Mouse (Mus musculus) layer of hippocampus, adult 9-10 months (tissue): ENCODE data around the gene Snx5.

Source experiments
- DNase-seq: peaks from one replicate; pipeline ENCODE4 v3.0.0; 2022; ENCODE audit warnings: low spot score

The Snx5 gene

DNA sequence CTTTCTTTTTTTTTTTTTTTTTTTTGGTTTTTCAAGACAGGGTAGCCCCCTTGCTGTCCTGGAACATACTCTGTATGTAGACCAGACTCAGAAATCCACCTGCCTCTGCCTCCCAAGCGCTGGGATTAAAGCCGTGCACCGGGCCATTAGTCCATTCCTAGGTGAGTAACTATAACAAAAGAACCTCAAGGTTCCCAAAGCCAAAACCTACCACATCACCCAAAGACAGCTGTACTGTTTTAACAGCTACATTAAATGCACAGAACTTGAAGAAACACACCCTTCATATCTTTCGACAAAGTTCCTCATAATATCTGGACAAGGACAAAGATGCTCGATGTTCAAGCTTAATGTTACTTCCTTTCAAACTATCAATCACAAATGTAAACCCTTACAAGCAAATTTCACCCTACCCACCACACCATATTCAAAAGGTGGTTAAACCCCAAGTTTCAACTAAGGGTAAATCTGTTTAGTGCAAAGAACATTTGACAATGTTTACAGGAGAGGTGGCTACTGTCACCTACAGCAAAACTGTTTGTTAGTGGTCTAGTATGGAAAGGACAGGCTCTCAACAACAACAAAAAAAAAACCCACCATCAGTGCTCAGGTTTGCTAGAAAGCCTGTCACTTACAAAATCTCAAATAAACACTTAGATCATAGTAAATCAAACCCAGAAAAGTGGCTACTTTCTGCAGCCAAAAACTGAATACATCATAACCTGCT, 3.5 kb downstream of the Snx5 start:
- no peak for DNase-seq

DNA sequence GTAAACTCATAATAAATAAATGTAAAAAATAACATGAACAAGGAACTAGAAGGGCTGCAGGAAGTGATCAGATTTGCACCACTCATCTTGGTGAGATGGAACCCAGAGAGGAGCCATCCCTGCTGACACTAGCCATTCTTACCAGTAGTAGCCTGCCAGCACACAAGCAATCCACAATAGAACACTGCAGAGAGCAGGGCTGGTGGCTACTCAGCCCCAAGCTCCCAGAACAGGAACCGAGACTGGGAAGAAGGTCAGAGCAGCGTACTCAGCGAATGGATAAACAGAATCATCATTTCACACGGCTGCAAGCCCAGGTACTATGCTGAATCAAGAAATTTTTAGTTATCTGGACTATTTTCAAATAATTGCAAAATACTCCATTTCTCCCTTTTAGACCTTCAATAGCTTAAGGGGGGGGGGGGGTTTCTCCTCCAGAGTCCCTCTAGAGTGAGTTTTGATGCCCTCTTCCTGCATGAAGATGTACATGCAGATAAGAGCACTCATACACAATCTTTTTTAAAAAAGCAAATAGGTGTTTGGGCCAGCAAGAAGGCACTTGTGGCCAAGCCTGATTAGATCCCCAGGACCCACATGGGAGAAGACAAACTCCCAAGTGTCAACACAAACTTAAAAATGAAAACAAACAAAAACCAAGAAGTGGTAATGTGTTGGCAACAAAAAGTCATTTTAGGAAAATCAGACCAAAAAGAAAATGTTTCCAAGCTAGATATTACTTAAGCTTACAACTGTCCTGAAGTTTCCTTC, 4.6 kb downstream of the Snx5 start:
- DNase-seq = peak; percentile 29

DNA sequence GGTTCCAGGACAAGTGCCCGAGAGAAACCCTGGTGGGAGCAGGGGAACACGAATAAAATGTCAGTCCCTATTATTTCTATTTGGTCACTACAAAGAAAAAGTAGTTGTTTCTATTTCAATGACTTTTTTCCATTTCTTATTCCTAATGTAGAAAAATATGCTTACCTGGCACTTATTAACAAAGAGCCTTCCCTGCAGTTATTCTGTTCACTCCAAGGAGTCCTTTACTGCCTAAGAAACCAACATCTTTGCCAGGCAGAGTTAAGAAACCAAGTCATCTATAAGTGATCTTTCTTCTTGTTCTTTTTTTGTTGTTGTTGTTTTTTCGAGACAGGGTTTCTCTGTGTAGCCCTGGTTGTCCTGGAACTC, 5.6 kb downstream of the Snx5 start:
- DNase-seq = no peak

DNA sequence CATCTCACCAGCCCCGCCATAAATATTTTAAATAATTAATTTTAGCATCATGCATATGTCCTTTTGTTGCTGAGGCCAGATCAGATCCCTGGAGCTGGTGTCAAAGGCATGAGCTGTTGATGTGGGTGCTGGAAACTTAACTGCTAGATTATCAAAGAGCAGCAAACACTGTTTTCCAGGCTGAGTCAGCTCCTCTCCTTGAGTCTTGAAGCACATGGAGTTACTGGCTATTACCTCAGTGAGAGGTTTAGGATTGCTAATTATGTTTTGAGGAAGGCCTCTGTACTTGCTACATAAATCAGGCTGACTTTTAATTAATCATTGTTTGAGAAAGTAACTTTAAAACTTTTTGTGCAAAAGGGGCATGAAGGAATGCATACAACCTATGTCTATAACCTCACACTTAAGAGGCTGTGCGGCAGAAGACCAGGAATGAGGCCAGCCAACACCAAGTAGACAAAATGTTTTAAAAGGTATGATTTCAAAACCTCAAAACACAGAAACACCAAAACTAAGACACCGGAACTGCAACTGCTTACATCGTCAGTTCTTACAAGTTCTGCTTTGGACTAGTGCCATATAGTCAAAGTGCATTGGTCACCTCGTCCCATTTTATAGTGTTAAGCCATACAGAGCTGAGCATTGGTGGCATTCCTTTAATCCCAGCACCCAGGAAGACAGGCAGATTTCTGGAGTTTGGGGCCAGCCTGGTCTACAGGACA, 6.1 kb downstream of the Snx5 start:
- peak; percentile 30 for DNase-seq

DNA sequence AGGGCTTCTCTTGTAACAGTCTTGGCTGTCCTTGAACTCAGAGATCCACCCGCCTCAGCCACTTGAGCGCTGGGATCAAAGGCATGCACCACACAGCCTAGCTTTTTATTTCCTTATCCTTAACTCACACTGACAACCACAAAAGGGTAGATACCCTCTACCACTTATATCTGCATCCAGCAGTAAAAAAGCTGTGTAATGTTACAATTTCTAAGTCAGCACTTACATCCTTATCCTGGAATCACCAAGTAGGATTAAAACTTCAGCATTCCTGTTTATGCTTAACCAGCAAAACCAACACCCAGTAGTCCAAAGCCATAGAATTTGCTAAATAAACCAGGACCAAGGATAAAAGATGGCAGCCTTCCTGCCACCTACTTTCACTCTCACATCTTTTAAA, 7.9 kb downstream of the Snx5 start:
- DNase-seq = no peak

DNA sequence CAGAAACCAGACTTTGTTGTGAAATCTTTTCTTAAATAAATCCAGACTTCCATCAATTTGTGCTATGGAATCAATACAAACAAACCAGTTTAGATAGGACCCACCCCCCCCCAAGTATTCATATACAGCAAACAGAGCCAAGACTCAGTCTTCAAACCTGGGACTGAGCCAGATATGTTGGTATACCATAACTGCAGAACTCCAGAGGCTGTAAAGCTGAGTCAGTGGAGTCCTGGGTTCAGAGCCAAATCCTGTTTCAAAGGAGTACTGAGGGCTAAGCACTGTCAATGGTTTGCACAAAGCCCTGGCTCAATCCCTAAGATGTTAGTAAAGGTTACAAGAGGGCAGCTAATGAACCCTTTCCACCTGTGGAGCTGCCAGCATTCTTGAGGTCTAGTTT, 20.6 kb downstream of the Snx5 start:
- DNase-seq = no peak

DNA sequence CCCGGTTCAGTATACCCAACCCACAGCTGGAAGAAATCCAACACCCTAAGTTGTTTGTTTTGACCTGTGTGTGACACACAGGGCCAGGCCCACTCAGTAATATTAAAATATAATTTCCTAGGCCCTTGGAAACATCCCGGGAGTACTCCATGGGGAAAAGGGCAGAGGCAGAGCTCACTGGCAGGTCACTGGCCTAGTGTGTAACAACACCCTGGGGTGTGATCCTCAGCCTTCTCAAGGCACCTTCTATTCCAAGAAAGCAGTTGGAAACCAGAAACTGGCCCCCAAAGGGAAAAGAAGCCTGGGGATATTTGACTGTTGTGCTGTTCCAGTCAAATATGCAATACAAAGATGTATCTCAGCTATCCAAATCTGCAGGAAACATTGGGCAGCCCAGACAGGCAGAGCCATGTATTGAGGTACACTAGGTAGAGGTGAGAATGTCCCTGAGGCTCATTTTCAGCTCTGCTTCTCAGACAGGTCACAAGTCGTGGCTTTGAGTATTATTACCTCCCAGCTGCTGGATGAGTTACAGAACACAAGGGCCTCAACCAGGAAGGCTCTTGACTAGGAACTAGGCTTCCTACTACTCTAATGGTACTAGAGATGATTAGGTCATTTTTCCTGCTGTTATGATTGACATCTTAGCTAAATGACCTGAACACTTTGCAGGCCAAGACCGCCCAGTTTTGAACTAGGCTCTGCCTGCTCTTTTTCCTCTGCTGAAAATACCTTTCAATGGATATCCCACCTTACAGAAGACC, 21.9 kb downstream of the Snx5 start:
- DNase-seq = no peak

DNA sequence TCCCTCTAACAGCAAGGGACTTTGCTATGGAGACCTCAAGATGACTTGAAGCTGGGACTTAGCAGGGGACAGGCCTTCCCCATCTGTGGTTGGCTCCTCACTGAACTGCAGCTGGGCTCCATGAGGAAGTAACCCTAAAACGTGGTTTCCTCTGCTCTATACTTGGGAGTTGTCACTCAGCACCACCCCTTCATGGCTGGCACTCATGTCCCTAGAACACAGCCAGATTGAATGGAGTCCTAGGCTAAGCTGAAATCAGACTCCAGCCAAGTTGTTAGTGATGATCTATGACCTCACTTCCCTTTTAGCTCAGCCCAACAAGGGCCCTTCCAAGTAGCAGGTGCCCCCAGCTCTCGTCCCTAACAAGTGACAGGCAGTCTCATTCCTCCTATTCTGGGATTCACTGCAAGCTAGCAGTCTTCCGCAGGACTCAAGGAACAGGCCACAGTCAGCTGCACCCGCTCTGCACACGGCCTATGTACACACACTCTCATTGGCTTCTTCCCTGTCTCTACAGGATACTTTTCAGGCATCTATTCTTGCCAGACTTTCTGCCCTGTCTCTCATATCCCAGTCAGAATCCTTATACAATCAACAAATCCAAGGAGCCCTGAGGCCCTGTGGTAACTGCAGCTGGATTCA, 23.2 kb downstream of the Snx5 start:
- no peak for DNase-seq

DNA sequence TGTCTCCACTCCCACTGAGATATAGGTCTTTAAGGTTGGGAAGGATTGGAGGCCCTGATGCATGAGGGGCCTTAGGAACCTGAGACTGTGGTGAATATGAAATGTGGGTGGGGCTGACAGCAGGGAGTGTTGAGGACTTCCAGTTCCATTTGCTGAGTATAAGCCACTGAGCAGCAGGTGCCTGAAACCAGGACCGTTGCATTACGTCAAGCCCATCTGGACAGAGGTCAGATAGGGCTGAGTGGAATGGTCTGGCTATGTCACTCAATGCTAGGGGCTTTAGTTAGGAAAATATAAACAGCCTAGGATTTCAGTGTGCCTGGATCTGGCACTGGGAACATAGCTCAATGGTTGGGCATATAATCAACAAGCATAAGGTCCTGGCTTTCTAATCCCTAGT, 24.4 kb downstream of the Snx5 start:
- no peak for DNase-seq

DNA sequence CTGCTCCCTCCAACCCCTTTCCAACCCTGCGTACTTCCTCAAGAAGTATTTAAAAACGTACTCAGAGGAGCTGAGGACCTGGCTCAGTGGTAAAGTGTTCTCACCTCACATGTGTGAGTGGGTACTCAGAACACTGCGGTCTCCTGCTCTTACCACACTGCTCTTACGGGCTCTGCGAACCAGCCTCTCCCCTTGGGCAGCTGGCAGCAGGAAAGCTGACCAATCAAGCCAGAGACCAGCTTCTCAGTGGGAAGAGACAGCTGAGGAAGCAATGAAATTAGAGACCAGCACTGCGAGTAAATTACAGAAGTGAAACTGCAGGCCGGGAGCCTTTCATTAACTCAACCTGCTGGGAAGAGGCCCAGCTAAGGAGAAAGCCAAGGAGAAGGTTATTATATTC, 25.2 kb downstream of the Snx5 start:
- DNase-seq = no peak

DNA sequence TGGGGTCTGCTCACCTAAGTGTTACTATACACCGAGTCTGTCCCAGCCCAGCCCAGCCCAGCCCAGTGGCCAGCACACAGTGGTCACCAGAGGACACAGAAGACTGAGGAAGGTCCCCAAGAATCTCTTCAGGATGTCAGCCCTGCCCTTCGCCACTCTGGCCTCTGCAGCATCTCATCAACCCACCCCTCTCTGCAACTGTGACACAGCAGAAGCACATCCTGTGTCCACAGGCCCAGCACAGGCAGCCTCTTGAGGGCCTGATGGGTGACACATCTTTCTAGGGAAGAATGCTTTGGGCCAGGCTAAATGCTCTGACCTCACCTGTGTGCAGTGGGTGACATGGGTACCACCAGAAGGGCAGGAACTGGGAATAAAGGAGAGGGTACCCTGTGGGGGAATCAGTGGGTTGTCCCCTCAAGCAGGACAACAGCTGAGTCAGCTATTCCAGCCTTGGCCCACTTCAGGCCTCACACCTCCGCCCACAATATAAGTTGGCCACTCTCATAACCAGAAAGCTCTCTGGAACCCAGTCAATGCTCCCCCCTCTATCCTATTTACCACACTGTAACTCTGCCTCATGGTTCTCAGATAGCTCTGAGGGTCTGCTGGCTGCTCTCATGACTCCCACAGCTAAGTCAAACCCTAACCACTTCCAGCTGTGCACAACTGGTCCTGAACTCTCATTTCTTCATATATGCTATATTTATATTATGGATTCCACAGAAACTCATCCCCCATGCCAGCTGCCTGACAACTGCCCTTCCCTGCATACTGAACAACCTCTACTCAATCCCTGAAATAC, 30.4 kb downstream of the Snx5 start:
- no peak for DNase-seq

DNA sequence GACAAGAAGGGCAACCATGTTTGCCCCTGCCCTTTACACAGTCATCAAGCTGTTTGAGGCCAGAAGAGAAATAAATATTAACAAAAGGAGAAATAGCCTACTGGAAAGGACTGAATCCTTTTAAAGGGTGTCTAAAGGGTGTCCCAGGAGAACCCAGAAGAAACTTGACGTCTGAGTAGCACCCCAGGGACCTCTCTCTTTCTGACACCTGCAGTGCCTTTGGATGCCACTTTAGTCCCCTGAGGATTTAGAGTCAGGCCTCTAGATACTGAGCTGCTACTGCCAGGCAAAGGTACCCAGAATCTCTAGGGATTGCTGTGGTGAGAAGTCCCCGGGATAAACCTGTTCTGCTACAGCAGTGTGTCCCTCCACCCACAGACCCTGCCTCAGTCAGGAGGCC, 31.4 kb downstream of the Snx5 start:
- no peak for DNase-seq

DNA sequence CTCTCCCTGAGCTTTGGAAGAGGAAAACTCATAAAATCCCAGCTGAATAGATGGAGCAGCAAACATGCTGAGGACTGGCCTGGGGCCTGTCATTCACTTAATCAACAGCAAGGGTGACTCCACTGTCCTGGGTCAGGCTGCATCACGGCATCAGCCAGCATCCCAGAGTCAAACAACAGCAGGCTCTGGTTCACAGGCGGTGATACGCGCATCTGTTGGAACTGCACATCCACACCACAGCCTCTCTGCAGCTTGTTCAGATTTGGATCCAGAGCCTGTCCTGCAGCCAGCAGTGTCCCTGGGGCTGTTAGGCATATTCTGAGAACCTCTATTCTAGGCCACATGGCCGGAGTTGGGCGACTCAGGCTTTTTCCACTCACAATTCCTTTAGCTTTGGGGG, 32.4 kb downstream of the Snx5 start:
- no peak for DNase-seq

DNA sequence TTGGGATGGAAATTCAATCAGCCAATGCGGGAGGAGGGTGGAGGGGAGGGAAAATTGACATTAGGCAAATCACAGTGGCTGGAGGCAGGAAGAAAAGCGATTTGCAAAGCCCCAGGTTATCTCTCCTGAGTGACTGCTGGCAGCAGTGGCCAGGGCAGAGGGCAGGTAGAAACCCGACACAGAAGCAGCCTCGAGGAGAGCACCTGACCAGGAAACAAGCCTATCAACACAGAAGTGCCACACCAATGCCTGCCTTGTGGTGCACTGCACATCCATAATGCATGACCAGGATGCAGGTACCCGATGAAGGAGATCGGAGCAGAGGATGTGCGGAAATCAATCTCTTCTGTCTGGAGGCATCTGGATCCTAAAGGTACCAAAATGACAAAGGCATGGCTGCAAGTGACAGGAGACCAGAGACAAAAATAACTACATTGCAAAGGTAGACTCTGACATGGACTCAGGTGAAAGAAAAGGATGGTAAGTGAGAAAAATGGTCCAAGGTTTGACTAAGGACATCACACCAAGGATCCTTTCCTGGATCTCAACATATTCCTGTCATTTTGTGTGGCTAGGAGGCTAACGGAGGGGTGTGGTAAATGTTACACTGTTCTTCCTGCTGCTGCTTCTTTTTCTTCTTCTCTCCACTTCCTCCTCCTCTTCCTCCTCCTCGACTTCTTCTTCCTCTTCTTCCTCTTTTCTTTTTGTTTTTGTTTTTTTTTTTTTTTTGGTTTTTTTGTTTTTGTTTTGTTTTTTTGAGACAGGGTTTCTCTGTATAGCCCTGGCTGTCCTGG, 33.7 kb downstream of the Snx5 start:
- DNase-seq = no peak

DNA sequence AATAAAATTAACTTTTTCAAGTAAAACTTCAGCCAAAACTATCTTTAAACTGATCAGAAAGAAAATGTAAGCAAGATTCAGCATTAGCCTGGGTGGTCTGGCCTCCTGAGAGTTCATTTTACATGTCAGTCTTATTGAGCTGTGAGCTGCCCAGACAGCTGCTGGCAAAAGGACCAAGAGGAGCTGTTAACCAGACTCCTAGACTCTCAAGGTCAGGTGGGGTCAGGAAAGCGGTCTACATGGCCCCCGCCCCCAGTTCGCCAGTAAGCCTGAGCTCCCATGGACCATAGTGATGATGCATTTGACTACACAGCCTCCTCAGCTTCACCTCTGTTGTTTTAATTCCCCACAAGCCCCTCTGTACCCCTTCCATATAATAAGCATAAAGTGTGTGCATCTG, 34.9 kb downstream of the Snx5 start:
- DNase-seq = no peak

DNA sequence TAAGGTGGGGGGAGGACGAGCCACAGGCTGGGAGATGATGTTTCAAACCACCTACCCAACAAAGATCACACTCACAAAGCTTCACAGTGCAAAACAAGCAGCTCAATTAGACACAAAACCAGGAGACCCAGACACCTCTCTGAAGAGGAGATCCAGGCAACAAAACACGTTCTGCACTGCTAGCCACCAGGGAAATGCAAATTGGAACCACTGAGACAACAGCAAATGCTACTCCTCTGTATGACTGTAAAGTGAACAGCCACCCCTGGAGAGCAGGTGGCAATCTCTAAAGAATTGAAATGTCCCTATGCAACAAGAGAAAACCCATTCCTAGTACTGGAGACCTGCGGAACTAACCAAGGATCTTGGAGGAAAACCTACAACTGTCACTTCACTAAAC, 37.2 kb downstream of the Snx5 start:
- DNase-seq = no peak

DNA sequence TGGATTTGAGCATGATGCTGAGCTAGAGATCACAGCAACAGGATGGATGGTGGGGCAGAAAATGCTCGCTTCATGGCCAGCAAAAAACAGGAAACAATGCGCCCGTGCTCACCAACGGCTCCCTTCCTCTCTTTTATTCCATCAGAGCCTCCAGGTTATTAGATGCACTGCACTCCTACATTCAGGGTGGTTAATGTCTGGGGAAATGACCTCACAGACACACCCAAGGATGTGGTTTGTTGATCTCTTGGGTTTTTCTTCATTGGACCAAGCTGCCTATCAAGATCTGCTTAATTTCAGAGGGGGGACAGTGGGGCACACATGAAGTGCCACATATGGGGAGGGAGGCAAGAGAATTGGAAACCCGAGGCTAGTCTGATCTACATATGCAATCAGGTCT, 39.6 kb downstream of the Snx5 start:
- DNase-seq = no peak

DNA sequence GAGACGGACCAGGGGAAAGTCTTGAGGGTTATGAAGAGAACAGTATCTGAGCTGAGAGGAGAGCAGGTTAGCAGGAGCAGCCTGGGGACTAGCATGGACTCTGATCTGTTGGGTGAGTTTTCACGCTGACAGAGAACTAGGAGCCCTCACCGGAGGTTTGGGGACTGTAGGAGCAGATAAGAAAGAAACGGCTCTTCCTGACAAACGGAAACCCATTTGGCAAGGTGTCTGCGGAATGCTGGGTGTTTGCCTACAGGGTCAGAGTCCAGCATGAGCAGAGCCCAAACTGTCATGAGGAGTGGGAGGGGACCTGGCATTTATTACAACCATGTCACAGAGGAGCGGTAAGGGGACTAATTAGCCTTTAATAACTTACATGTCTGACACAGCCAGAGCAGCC, 40.2 kb downstream of the Snx5 start:
- no peak for DNase-seq

DNA sequence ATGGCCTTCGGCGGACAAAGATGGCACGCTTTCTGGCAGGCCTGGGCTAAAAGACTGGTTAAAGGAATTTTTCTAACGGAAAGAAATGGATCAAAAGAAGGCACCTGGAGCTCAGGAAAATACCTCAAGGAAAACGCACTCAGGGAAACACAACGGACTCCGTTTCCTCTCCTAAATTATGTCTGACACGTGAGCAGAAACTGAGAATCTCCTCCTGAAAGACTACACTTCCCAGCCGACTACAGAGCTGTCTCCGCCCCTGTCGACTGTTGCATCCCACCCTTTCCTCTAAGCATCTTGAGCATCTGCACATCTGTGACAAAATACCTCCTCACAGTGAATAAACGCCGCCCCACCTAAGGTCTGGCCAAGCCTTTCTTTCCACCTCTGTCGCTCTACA, 41.1 kb downstream of the Snx5 start:
- no peak for DNase-seq
